Mouse (Mus musculus) kidney, adult 11 months (tissue): ENCODE measurements at regions not wholly inside any gene's neighbourhood (a gene's known extent, or its start where the extent isn't known, plus 50 kb on each side); places are given as distances from the start of the nearest gene placed in this dataset.

Experiments used
- DNase-seq: peaks from one replicate; pipeline ENCODE4 v3.0.0; 2022

GRCm38 (mm10) chr8:92064175-92064821 is 262.4 kb upstream of the Irx3 start:
- no peak for DNase-seq

DNA sequence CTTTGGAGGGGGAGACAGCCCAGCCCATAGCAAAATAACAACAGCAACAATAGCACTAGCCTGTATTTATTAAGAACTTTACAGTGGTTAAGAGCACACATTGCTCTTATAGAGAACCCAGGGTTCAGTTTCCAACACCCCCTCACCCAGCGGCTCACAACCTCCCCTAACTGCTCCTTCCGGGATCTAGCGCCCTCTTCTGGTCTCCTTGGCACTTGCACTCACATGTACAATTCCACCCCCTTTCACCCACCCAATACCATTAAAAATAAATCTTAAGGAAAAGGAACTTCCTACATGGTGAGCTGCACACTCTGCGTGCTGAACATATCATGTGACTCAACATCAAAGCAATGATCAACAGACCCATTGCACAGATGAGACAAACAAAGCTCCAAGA is 261.5 kb upstream of the Irx3 start:
- DNase-seq, result no peak

DNA sequence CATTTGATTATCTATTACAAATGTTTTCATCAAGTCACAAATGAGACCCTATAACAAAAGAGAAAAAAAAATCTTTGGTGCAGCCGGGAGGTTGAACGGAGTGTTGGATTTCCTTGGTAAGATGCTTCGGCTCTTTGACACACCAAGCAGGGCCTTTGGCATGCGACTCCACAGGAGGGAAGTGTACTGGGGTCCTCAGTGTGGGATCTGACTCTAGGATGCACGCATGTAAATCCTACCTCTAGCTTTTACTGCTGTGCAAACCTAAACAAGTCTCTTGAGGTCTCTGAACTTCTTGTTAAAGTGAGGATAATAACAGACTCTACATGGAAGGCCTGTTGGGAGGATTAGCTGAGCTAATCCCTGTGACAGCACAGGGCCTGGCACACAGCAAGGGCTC is 257.6 kb upstream of the Irx3 start:
- DNase-seq, result no peak

DNA sequence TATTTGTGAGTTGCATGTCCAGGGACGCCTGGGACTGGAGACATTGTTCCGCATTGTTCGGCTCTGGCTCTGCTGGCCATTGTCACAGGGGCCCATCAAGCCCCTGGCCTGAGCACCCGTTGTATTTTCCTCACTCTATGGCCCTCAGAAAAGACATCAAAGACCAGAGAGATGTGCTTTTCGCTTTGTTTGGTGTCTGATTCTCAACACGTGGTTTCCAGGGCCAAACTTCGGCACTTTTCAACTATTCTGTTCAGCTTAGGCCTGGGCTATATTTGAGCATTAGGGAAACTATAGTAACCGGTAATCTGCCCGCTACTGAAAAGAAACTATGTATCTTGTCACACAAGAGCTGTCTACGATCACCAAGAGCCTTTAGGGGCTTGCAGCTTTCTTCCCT is 257.1 kb upstream of the Irx3 start:
- no peak for DNase-seq

- DNase-seq, result no peak
Observed at GRCm38 (mm10) chr8:92057857-92058256, 256.0 kb upstream of the Irx3 start.

GRCm38 (mm10) chr8:92055590-92055989 is 253.7 kb upstream of the Irx3 start:
- no peak for DNase-seq

DNA sequence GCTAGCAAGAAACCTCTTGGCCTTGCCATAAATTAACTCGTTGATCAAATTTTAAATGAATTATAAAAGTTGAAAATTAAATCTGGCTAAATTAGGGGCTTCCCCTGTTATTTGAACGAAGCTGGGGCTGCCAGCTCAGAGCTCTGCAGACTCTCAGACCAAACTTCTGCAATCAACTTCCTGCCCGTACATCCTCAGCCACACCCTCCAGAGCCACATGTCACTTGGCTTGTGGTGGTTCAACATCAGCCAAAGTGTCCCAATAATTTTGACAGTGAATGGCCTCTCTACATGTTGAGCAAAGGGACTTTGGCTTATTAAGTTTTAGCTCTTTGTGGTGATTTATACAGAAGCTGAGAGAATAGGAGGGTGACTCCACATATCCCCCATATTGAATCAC is 242.8 kb upstream of the Irx3 start:
- no peak for DNase-seq

DNA sequence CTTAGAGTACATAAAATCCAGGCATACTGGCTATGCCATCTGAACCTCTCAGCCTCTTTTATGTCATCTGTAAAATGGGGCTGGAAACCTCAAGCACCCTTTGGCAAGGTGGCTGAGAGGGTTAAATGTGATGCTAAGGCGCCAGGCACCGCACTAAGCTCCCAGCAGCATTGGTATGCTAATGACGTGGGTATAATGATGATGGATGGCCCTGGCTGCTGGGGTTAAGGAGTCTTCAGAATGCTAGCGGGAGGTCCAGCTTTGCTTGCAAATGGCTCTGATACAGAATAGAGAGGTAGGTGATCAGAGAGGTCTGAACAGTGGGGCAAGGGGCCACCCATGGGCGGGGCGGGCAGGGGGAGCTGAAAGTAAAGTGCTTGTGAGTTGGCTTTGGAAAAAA is 241.1 kb upstream of the Irx3 start:
- DNase-seq, result no peak

DNA sequence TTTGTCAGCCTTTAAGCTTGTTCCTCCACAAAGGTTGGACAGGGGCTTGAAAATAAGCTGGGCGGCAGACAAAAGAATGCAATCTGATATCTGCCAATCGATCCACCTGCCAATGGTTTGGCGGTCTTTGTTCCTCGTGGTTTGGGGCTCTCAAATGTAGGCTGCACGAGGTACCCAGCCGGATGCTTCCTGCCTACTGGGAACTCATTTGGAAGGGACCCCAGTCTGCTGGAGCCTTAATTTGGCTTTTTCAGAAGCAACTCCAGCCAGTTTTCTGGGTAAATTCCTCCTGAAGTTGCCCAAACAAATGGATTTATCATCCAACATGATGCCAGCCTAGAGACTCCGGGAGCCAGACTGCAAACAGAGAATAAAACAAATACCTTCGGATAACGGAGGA is 228.1 kb upstream of the Irx3 start:
- DNase-seq, result no peak

- DNase-seq, result no peak
Observed at GRCm38 (mm10) chr8:92029516-92029915, 227.6 kb upstream of the Irx3 start.

GRCm38 (mm10) chr8:92028308-92028707 is 226.4 kb upstream of the Irx3 start:
- no peak for DNase-seq

- no peak for DNase-seq
Observed at GRCm38 (mm10) chr8:92024133-92024532, 222.3 kb upstream of the Irx3 start.

DNA sequence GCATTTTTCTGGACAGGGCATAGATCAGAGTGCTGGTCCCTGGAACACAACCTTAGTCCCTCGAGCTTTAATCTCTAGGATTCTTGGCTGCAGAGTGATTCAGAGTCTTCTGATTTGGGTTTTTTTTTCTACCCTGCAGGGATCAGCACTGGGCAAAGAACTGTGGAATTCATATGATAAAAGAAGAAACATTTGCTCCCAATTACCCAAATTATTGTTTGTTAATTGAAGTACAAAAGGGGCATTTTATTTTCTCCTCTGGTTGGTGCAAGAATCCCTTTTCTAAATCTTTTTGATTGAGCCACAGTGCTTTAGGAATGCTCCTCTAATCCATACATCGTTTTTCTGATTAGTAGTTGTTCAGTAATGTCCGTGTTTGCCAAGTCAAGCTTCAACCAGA is 219.7 kb upstream of the Irx3 start:
- DNase-seq, result no peak

- DNase-seq, result no peak
Observed at GRCm38 (mm10) chr8:92014704-92015103, 212.8 kb upstream of the Irx3 start.

GRCm38 (mm10) chr8:92013183-92013582 is 211.3 kb upstream of the Irx3 start:
- no peak for DNase-seq

DNA sequence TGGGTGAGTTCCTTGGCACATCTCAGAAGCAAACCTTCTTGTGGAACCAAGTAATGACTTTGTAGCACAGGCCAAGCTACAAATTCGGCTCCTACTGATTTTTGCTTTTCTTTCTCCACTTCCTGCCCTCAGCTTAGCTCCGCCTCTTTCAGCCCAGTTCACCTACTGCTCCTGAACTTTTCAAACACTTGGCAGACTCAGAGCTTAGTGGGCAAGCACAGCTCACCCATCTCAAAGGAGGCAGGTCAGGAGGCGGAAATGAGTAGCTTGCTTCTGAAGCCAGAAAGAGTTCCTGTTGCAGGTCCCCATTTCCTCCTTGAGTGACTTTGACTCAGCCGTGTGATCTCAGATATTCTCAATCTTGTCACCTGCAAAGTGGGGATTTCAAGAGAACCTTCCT is 208.5 kb upstream of the Irx3 start:
- peak; percentile 40 for DNase-seq

- DNase-seq, result peak; percentile 60
Observed at GRCm38 (mm10) chr8:92008616-92009610, 207.0 kb upstream of the Irx3 start.

DNA sequence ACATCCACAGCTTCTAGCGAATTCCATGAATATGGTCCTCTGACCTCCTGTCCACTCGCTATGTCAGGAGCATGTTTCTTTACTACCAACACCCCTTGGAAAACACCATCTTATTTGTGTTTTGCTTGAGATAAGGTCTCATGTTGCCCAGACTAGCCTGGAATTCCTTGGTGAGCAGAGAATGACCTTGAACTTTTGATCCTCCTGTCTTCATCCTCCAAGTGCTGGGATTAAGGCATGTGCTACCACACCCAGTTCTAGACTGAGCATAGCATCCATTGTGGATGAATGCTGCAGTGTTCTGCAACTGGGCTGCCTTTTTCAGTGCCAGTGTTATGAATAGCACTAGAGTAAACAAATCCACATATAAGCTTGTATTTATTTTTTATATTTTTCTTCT is 203.2 kb upstream of the Irx3 start:
- no peak for DNase-seq

GRCm38 (mm10) chr8:92004532-92004931 is 202.7 kb upstream of the Irx3 start:
- no peak for DNase-seq

GRCm38 (mm10) chr8:92000368-92000767 is 198.5 kb upstream of the Irx3 start:
- DNase-seq, result no peak

- DNase-seq, result no peak
Observed at GRCm38 (mm10) chr8:91999661-92000060, 197.8 kb upstream of the Irx3 start.

GRCm38 (mm10) chr8:91999189-91999588 is 197.3 kb upstream of the Irx3 start:
- DNase-seq, result no peak

GRCm38 (mm10) chr8:91997892-91998189 is 196.0 kb upstream of the Irx3 start:
- DNase-seq, result no peak
